Mouse (Mus musculus): ENCODE data around the gene Aqp2. TPM values are rescaled to one million over a fixed set of nuclear protein-coding genes. Genes with fewer than 3 reads are reported as not detected.

Gene Aqp2
- polyA plus RNA-seq, 1 experiment: not detected

DNA sequence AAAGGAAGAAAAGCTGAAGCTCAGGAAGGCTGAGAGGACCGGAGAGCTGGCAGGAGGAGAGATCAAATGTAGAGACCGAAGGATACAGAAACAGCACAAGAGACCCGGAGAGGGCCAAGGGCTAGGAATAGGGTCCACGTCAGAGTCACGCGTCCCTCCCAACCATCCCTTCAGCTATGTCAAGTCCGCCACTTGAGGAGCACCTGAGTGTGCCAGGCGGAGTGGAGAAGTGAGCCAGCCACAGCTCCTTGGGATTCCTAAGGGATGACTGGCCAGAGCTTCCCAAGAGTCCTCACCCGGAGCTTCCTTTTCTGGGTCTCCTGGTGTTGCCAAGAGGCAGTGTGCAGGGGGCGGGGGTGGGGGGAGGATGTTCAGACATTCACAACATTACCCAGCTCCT, 16.1 kb downstream of the Aqp2 start:
- Histone ChIP-seq H3K27ac (ENCODE audit: control insufficient read depth, insufficient read depth, low read depth, low read length, poor library complexity) (no peak overlapping the region), H3K4me1 (ENCODE audit: control insufficient read depth, insufficient read depth, low read length) (no peaks in the 10 kb centered on the region), H3K4me3 (replicated peaks; ENCODE audit: control insufficient read depth, low read depth, low read length) (no peak overlapping the region)
- 74% methylated on average over 10 of the region's 10 CpGs for WGBS
- TF ChIP-seq CTCF (IDR thresholded peaks at IDR 0.05; ENCODE audit: control insufficient read depth, insufficient read depth, low read length) (no peak), POLR2A (IDR thresholded peaks at IDR 0.05; ENCODE audit: borderline replicate concordance, control insufficient read depth, low read depth, low read length) (no peak)

DNA sequence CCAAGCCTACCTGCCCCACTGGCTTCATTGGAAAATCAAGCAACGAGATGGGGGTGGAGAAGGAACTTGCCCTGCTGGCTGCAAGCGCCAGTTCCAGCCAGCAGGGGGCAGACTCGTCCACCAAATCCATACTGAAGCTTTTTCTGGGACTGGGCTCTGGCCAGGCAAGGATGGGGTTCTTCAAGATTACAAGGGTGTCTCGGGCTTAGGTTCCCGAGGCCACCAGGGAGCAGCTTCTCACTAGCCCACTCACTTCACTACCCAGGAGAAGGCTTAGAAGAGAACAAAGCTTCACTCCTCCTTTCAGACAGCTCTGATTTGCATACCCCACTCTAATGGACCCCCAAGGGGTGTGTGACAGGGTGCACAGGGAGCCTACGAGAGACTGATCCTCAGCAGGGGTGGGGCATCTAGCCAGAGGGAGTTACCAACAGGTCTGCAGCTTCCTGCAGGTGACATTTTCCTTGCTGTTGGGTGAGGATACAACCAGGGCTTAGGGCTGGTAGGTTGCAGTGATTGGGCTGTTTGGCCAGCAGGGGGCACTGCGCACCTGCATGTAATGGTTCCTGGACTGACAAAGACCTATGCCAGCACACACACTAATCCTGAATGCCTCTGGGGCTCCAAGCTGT, 17.3 kb downstream of the Aqp2 start:
- WGBS: 2% methylated on average over 7 of the region's 7 CpGs
- H3K27ac ChIP-seq (ENCODE audit: control insufficient read depth, insufficient read depth, low read depth, low read length, poor library complexity): no peak overlapping the region
- H3K4me3 ChIP-seq (replicated peaks; ENCODE audit: control insufficient read depth, low read depth, low read length): no peak overlapping the region
- H3K4me1 ChIP-seq (ENCODE audit: control insufficient read depth, insufficient read depth, low read length): no peaks in the 10 kb centered on the region
- TF ChIP-seq POLR2A (IDR thresholded peaks at IDR 0.05; ENCODE audit: borderline replicate concordance, control insufficient read depth, low read depth, low read length): no peak
- peak; percentile 96 for TF ChIP-seq CTCF (IDR thresholded peaks at IDR 0.05; ENCODE audit: control insufficient read depth, insufficient read depth, low read length)

DNA sequence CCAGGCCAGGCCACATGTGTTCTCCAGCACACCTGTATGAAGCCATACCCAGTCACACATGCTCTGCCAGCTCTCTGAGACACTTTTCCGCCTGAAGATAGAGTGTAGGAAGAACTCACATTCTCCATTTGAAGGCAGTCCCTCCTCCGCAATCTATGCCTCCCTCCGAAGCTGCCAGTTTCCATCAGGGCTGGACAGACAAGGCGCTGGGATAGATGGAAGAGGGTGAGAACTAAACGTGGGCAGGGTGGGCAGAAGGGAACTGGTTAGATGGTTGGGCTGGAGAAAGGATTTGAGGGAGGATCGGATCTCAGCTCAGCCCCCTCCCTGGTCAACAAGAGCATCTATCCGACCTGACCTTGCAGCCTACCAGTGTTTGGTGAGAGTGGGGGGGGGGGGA, 18.0 kb downstream of the Aqp2 start:
- H3K4me1 ChIP-seq (ENCODE audit: control insufficient read depth, insufficient read depth, low read length): no peaks in the 10 kb centered on the region
- no peak for TF ChIP-seq CTCF (IDR thresholded peaks at IDR 0.05; ENCODE audit: control insufficient read depth, insufficient read depth, low read length)
- no peak for TF ChIP-seq POLR2A (IDR thresholded peaks at IDR 0.05; ENCODE audit: borderline replicate concordance, control insufficient read depth, low read depth, low read length)
- no peak overlapping the region for H3K4me3 ChIP-seq (replicated peaks; ENCODE audit: control insufficient read depth, low read depth, low read length)
- WGBS: 56% methylated on average over 7 of the region's 7 CpGs
- H3K27ac ChIP-seq (ENCODE audit: control insufficient read depth, insufficient read depth, low read depth, low read length, poor library complexity): no peak overlapping the region

DNA sequence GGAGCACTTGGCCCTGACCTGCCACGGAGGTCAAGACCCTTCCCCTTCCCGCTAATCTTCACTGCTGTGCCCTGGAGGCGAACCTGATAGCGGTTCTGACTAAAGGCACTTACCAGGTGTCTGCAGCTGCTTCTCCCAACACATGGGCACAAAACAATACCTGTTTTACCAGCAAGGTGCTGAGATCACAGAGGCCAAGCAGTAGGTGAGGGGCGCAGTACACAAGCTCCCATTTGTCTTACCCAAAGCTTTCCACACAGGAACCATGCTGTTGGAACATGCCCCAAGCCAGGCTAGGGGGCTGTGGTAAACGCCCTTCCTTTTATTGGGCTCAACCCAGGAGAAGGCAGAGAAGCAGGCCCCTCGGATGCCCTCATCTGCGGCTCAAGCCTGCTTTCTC, 18.7 kb downstream of the Aqp2 start:
- H3K27ac ChIP-seq (ENCODE audit: control insufficient read depth, insufficient read depth, low read depth, low read length, poor library complexity): no peak overlapping the region
- H3K4me1 ChIP-seq (ENCODE audit: control insufficient read depth, insufficient read depth, low read length): no peaks in the 10 kb centered on the region
- TF ChIP-seq CTCF (IDR thresholded peaks at IDR 0.05; ENCODE audit: control insufficient read depth, insufficient read depth, low read length) (no peak), POLR2A (IDR thresholded peaks at IDR 0.05; ENCODE audit: borderline replicate concordance, control insufficient read depth, low read depth, low read length) (no peak)
- WGBS: 56% methylated on average over 8 of the region's 8 CpGs
- no peak overlapping the region for H3K4me3 ChIP-seq (replicated peaks; ENCODE audit: control insufficient read depth, low read depth, low read length)

DNA sequence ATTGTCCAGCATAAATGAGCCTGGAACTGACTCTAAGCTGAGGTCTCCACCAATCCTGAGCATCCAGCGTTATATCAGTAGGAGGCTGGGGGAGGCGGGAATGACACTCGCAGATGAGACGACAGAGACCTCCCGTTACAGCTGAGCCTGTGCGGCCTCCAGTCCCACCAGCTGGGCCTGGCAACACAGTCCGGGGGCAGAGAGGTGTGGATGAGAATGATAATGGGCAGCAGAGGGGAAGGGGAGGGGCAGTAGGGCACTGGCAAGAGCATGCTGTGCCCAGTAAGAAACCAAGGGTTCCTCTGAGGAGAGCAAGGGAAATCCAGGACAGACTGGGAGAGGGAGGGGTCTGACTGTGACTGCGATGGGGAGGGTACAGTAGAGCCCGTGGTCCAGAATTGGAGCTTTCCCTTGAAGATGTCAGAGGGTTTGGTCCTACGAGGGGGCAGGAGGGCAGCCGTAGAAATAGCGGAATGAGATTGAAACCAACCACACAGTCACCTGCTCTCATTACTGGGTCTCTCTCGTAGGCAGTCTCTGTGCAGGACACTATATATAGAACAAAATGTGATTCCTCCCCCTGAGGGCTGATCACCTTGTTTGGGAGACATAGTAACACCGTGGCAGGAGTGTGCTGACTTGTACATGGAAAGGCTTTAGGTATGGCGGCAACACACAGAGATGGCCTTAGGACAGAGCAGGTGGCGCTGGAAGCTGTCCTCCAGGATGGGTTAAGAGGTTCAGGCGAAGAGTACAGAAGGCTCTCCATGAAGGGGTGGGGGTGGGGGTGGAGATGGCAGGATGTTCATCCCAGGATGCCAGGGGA, 20.6 kb downstream of the Aqp2 start:
- TF ChIP-seq CTCF (IDR thresholded peaks at IDR 0.05; ENCODE audit: control insufficient read depth, insufficient read depth, low read length): no peak
- TF ChIP-seq POLR2A (IDR thresholded peaks at IDR 0.05; ENCODE audit: borderline replicate concordance, control insufficient read depth, low read depth, low read length): no peak
- Histone ChIP-seq H3K4me1 (ENCODE audit: control insufficient read depth, insufficient read depth, low read length) (no peaks in the 10 kb centered on the region), H3K27ac (ENCODE audit: control insufficient read depth, insufficient read depth, low read depth, low read length, poor library complexity) (no peak overlapping the region), H3K4me3 (replicated peaks; ENCODE audit: control insufficient read depth, low read depth, low read length) (no peak overlapping the region)
- 69% methylated on average over 17 of the region's 17 CpGs for WGBS

DNA sequence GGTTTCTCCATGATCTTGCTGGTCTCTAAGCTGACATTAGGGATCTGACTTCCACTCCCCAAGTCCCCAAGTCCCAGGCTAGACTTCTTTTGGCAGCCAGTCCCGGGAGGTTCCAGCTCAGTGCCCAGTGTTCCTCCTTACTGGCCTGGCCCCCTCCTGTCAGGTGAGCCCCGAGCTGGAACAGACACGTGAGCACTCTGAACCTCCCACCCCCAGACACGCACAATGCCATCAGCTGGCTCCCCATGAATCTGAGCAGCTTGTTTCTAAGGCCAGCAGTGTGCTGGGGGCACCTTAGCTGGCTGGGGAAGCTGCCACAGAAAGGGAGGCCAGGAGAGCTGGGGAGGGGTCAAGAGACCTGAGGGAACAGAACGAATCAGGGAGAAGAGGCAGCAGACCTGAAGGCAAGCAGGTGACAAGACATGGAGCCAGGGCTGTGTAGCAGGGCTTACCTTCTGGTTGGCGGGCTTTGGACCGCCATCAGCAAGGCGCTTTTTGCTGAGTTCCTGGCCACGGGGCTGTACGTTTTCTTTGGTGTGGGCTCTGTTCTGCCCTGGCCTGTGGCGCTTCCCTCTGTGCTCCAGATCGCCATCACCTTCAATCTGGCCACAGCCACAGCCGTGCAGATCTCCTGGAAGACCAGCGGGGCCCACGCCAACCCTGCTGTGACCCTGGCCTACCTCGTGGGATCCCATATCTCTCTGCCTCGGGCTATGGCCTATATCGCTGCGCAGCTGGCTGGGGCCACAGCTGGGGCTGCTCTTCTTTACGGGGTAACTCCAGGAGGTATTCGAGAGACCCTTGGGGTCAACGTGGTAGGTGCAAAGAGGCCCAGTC, 22.3 kb downstream of the Aqp2 start, which contains the start of gene Aqp6:
TSS of gene Aqp6 (plus strand) at position 415 of the 837 bp plus-strand sequence.
- Histone ChIP-seq H3K27ac (ENCODE audit: control insufficient read depth, insufficient read depth, low read depth, low read length, poor library complexity) (no peak within 1 kb of the TSS), H3K4me1 (ENCODE audit: control insufficient read depth, insufficient read depth, low read length) (no peaks in the 10 kb centered on the region), H3K4me3 (replicated peaks; ENCODE audit: control insufficient read depth, low read depth, low read length) (no peak within 1 kb of the TSS)
- 78% methylated on average over 22 of the region's 22 CpGs for WGBS
- TF ChIP-seq CTCF (IDR thresholded peaks at IDR 0.05; ENCODE audit: control insufficient read depth, insufficient read depth, low read length): no peak
- no peak for TF ChIP-seq POLR2A (IDR thresholded peaks at IDR 0.05; ENCODE audit: borderline replicate concordance, control insufficient read depth, low read depth, low read length)

DNA sequence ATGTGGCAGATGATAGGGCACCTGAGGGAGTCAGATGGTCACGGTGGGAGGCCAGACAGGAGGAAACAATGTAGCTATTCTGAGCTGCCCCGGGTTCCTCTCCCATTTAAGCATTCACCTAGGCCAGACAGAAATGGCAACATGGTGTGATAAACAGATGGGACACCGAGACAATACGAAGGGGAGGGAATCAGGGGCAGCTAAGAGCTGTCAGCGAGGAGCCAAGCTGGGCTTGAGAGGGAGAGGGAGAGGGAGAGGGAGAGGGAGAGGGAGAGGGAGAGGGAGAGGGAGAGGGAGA, 22.9 kb downstream of the Aqp2 start:
- H3K4me1 ChIP-seq (ENCODE audit: control insufficient read depth, insufficient read depth, low read length): no peaks in the 10 kb centered on the region
- H3K27ac ChIP-seq (ENCODE audit: control insufficient read depth, insufficient read depth, low read depth, low read length, poor library complexity): no peak overlapping the region
- TF ChIP-seq POLR2A (IDR thresholded peaks at IDR 0.05; ENCODE audit: borderline replicate concordance, control insufficient read depth, low read depth, low read length) (no peak), CTCF (IDR thresholded peaks at IDR 0.05; ENCODE audit: control insufficient read depth, insufficient read depth, low read length) (no peak)
- H3K4me3 ChIP-seq (replicated peaks; ENCODE audit: control insufficient read depth, low read depth, low read length): no peak overlapping the region
- 72% methylated on average over 5 of the region's 5 CpGs for WGBS

DNA sequence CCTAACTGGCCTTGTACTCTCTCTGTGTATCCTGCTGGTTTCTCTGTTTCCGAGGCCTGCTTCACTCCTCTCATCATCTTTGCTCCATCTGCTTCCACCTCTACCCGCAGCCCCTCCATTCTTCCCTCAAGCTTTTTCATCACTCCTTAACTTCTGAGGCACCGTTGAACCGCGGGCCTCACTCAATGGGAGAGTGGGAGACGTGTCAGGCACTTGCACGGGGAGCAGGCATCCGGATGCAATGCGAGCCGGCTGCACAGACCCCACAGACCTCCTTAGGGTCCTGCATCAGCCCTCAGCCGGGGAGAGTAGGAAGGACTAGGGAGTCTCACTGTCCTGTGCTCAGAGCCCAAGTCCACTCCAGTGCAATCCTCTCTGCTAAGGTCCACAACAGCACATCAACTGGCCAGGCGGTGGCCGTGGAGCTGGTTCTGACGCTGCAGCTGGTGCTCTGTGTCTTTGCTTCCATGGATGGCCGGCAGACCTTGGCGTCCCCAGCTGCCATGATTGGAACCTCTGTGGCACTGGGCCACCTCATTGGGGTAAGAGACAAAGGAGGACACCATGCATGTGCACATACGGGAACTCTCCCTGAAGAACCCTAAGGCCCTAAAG, 23.5 kb downstream of the Aqp2 start:
- no peak overlapping the region for H3K27ac ChIP-seq (ENCODE audit: control insufficient read depth, insufficient read depth, low read depth, low read length, poor library complexity)
- H3K4me3 ChIP-seq (replicated peaks; ENCODE audit: control insufficient read depth, low read depth, low read length): no peak overlapping the region
- TF ChIP-seq CTCF (IDR thresholded peaks at IDR 0.05; ENCODE audit: control insufficient read depth, insufficient read depth, low read length) (no peak), POLR2A (IDR thresholded peaks at IDR 0.05; ENCODE audit: borderline replicate concordance, control insufficient read depth, low read depth, low read length) (no peak)
- 80% methylated on average over 17 of the region's 17 CpGs for WGBS
- no peaks in the 10 kb centered on the region for H3K4me1 ChIP-seq (ENCODE audit: control insufficient read depth, insufficient read depth, low read length)

Data from bone marrow, adult 2 months (tissue).